Mouse (Mus musculus): ENCODE results near the gene Smbd1. TPM values are rescaled to one million over a fixed set of nuclear protein-coding genes. Genes with fewer than 3 reads are reported as not detected.
A peak's percentile ranks its signal among the peaks of the same experiment; 100 is the strongest.

Smbd1 gene
- polyA plus RNA-seq, 1 experiment, result not detected

DNA sequence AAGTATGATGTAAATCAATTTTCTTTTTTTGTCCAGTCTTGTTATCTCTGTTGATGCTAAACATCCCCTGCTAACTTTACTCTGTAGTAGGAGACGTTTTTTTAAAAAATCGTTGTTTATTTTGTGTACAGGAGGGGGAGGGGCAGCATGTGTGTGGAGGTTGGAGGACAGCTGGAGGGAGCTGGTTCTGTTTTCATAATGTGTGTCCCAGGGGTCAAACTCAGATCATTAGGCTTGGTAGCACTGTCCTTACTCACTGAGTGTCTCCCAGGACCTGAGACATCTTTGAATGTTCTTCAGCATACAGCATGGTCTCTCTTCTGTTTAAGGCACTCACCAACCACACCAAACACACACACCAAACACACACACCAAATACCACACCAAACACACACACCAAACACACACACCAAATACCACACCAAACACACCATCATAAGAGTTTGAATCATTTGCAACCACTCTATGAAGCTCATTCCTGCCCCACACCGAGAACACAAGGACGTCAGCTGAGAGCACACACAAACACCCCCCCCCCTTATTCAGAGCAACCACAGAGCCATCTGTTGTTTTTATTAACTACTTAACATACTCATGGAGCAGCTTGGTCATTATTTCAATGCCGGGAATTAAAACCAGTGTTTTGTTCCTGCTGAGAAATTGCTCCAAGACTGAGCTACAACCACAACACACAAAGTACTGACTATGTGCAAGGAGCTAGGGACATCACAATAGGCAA is 26.8 kb downstream of the Smbd1 start:
- TF ChIP-seq MYOG (IDR thresholded peaks at IDR 0.05; ENCODE audit: control insufficient read depth in 1 of 3, insufficient read depth in 1 of 3, insufficient read length in 2 of 3, low read depth in 2 of 3) (no peak), MYOD1 (IDR thresholded peaks at IDR 0.05; ENCODE audit: control insufficient read depth in 1 of 3, insufficient read length in 2 of 3, low read depth in 2 of 3) (peak in 1 of 3 experiments; percentile 31)

DNA sequence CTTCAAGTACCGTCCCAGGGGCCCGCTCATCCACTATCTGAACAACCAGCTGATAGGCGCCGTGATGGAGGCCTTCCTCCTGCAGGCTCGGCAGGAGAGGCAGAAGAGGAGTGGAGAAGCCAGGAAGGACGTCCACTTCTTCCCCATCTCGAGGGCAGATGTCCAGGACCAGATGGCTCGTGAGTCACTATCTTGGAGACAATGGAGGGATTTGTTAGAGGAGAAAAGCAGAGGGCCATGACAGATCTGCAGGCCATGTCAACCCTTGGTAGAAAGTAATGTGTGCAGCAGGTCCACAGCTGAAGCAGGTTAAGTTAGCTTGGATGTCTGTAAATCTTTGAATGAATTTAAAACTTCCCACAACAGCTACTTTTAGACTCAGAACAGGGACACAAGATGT is 31.3 kb downstream of the Smbd1 start:
- Histone ChIP-seq H3K4me3 (no peak overlapping the region), H3ac (ENCODE audit: control insufficient read depth, insufficient read length) (no peak overlapping the region), H3K27me3 (ENCODE audit: control insufficient read depth, insufficient read depth, insufficient read length) (no peaks in the 10 kb centered on the region), H3K4me2 (ENCODE audit: low read depth) (no peak overlapping the region), H3K36me3 (ENCODE audit: control insufficient read depth, insufficient read depth) (no peaks in the 10 kb centered on the region), H3K79me2 (ENCODE audit: control insufficient read depth, insufficient read depth) (no peaks in the 10 kb centered on the region)
- peak in 1 of 3 experiments; percentile 22 for TF ChIP-seq MYOG (IDR thresholded peaks at IDR 0.05; ENCODE audit: control insufficient read depth in 1 of 3, insufficient read depth in 1 of 3, insufficient read length in 2 of 3, low read depth in 2 of 3)
- TF ChIP-seq E2F4 (IDR thresholded peaks at IDR 0.05; ENCODE audit: insufficient read depth), result no peak
- no peak for TF ChIP-seq TCF3 (IDR thresholded peaks at IDR 0.05; ENCODE audit: insufficient read length, low read depth)
- TF ChIP-seq POLR2AphosphoS2 (IDR thresholded peaks at IDR 0.05; ENCODE audit: insufficient read length, low read depth), result no peak
- TF ChIP-seq SRF (IDR thresholded peaks at IDR 0.05; ENCODE audit: control insufficient read depth, insufficient read length, low read depth), result no peak
- no peak for TF ChIP-seq POLR2A (IDR thresholded peaks at IDR 0.05; ENCODE audit: insufficient read length, low read depth)

More for the DNA sequence above, 26.8 kb downstream of the Smbd1 start:
- peak overlapping the region; percentile 9 for H3K4me2 ChIP-seq (ENCODE audit: low read depth)
- no peaks in the 10 kb centered on the region for H3K36me3 ChIP-seq (ENCODE audit: control insufficient read depth, insufficient read depth)
- H3K4me3 ChIP-seq, result no peak overlapping the region
- no peaks in the 10 kb centered on the region for H3K27me3 ChIP-seq (ENCODE audit: control insufficient read depth, insufficient read depth, insufficient read length)
- H3K79me2 ChIP-seq (ENCODE audit: control insufficient read depth, insufficient read depth), result no peaks in the 10 kb centered on the region
- no peak overlapping the region for H3ac ChIP-seq (ENCODE audit: control insufficient read depth, insufficient read length)

- H3K79me2 ChIP-seq (ENCODE audit: control insufficient read depth, insufficient read depth), result no peaks in the 10 kb centered on the region
- H3K27me3 ChIP-seq (ENCODE audit: control insufficient read depth, insufficient read depth, insufficient read length), result no peaks in the 10 kb centered on the region
- peak overlapping the region; percentile 20 for H3K4me2 ChIP-seq (ENCODE audit: low read depth)
- peak; percentile 32 for TF ChIP-seq TCF12 (IDR thresholded peaks at IDR 0.05; ENCODE audit: insufficient read depth, poor library complexity, severe bottlenecking)
- TF ChIP-seq MAX (IDR thresholded peaks at IDR 0.05; ENCODE audit: low read depth), result no peak
- TF ChIP-seq MYOG (IDR thresholded peaks at IDR 0.05; ENCODE audit: control insufficient read depth in 1 of 3, insufficient read depth in 1 of 3, insufficient read length in 2 of 3, low read depth in 2 of 3), result peak in 2 of 3 experiments; percentile 62 to 88
- TF ChIP-seq CEBPB (IDR thresholded peaks at IDR 0.05; ENCODE audit: insufficient read depth, poor library complexity, severe bottlenecking), result peak; percentile 89; the same call in 1 of the 2 replicates
- TF ChIP-seq MYOD1 (IDR thresholded peaks at IDR 0.05; ENCODE audit: control insufficient read depth in 1 of 3, insufficient read length in 2 of 3, low read depth in 2 of 3), result peak; percentile 60 to 97 (median 94)
- no peak for TF ChIP-seq USF1 (IDR thresholded peaks at IDR 0.05; ENCODE audit: low read depth)
- peak; percentile 63 for TF ChIP-seq TCF3 (IDR thresholded peaks at IDR 0.05; ENCODE audit: insufficient read length, low read depth)
- TF ChIP-seq POLR2A (IDR thresholded peaks at IDR 0.05; ENCODE audit: insufficient read length, low read depth), result no peak
- H3ac ChIP-seq (ENCODE audit: control insufficient read depth, insufficient read length), result no peak overlapping the region
- H3K36me3 ChIP-seq (ENCODE audit: control insufficient read depth, insufficient read depth), result no peaks in the 10 kb centered on the region
- no peak overlapping the region for H3K4me3 ChIP-seq
Measured at GRCm38 (mm10) chr16:32776676-32777075, 33.6 kb downstream of the Smbd1 start.

DNA sequence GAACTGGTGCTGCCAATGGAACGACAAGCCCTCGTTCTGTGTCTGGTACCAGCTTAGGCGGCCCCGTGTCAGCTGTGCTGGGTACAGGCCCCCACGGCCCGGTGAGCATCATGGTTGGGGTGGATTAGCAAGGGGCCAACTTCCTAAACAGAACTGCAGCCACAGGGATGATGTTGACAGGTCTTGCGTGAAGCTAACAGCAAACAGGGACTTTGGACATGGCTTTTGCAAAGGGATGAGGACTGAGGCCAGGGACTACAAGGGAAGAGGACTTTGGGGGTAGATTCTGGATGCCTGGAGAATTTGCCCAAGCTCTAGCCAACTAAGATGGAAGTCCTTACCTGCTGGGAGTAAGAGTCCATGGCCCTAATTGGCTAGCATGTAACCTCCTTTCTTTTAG is 43.4 kb downstream of the Smbd1 start:
- H3K4me3 ChIP-seq, result no peak overlapping the region
- TF ChIP-seq POLR2A (IDR thresholded peaks at IDR 0.05; ENCODE audit: insufficient read length, low read depth) (no peak), SRF (IDR thresholded peaks at IDR 0.05; ENCODE audit: control insufficient read depth, insufficient read length, low read depth) (no peak)
- no peaks in the 10 kb centered on the region for H3K36me3 ChIP-seq (ENCODE audit: control insufficient read depth, insufficient read depth)
- H3ac ChIP-seq (ENCODE audit: control insufficient read depth, insufficient read length), result no peak overlapping the region
- H3K4me2 ChIP-seq (ENCODE audit: low read depth), result no peak overlapping the region
- H3K27me3 ChIP-seq (ENCODE audit: control insufficient read depth, insufficient read depth, insufficient read length), result no peaks in the 10 kb centered on the region
- no peaks in the 10 kb centered on the region for H3K79me2 ChIP-seq (ENCODE audit: control insufficient read depth, insufficient read depth)

DNA sequence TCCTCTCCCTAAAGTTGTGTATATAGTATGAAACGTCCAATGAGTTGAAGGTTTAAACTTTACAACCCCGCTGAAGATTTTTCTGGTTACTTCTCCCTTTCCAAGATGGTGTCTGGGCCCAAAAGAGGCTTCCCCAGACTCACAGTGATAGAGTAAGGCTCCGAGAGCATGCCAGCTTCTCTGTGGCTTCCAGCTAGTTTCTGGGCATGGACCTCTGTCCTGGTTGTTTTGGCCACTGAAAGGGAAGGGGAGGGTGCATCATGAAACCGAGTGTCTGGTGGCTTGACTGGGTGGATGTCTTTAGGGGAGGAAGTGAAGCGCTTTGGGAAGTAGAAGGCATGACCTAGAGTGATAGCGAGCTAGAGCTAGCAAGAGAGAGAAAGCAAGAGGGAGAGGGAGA is 45.3 kb downstream of the Smbd1 start:
- Histone ChIP-seq H3K4me3 (no peak overlapping the region), H3K27me3 (ENCODE audit: control insufficient read depth, insufficient read depth, insufficient read length) (no peaks in the 10 kb centered on the region), H3K79me2 (ENCODE audit: control insufficient read depth, insufficient read depth) (no peaks in the 10 kb centered on the region), H3ac (ENCODE audit: control insufficient read depth, insufficient read length) (no peak overlapping the region), H3K36me3 (ENCODE audit: control insufficient read depth, insufficient read depth) (no peaks in the 10 kb centered on the region), H3K4me2 (ENCODE audit: low read depth) (no peak overlapping the region)
- TF ChIP-seq USF1 (IDR thresholded peaks at IDR 0.05; ENCODE audit: low read depth), result no peak
- no peak for TF ChIP-seq TCF3 (IDR thresholded peaks at IDR 0.05; ENCODE audit: insufficient read length, low read depth)
- no peak for TF ChIP-seq E2F4 (IDR thresholded peaks at IDR 0.05; ENCODE audit: insufficient read depth)
- TF ChIP-seq POLR2A (IDR thresholded peaks at IDR 0.05; ENCODE audit: insufficient read length, low read depth), result no peak
- no peak for TF ChIP-seq CEBPB (IDR thresholded peaks at IDR 0.05; ENCODE audit: insufficient read depth, poor library complexity, severe bottlenecking)
- no peak for TF ChIP-seq MYOG (IDR thresholded peaks at IDR 0.05; ENCODE audit: control insufficient read depth in 1 of 3, insufficient read depth in 1 of 3, insufficient read length in 2 of 3, low read depth in 2 of 3)
- TF ChIP-seq MAX (IDR thresholded peaks at IDR 0.05; ENCODE audit: low read depth), result no peak
- TF ChIP-seq POLR2AphosphoS2 (IDR thresholded peaks at IDR 0.05; ENCODE audit: insufficient read length, low read depth), result no peak
- no peak for TF ChIP-seq MYOD1 (IDR thresholded peaks at IDR 0.05; ENCODE audit: control insufficient read depth in 1 of 3, insufficient read length in 2 of 3, low read depth in 2 of 3)

Measured in myocyte (in vitro differentiated cells).